Mouse (Mus musculus) liver (tissue): ENCODE data around the gene Slc16a11.
"Not testable (repeated sequence)": the region's sequence is repeated elsewhere in the genome, so short reads cannot be mapped to it uniquely, and the experiment has no call there.

Experiments used
- DNase-seq: peaks from one replicate; pipeline ENCODE4 v3.0.0-alpha.2; 2020; ENCODE audit warnings: mixed read lengths

Slc16a11 gene

DNA sequence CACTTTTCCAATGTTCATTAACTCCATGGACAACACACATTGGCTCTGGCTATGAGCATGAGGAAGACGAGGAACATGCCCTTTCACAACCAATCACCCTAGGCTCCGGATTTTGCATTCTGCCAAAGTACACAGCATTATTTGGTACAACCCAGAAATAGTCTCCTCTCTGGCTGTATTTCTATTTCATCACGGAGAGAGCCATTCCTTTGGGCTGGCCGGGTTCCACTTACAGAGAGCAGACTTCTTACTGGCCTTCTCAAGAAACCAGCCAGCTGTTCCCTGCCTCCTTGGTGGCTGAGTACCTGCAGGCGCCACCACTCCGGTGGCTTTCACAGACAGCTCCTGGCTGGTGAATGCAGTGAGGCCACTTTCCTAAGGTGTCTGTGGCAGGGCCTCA, at the start of gene Slc16a11:
Slc16a11 (plus strand) TSS at position 330 of the 400 bp plus-strand sequence.
- no peak for DNase-seq

DNA sequence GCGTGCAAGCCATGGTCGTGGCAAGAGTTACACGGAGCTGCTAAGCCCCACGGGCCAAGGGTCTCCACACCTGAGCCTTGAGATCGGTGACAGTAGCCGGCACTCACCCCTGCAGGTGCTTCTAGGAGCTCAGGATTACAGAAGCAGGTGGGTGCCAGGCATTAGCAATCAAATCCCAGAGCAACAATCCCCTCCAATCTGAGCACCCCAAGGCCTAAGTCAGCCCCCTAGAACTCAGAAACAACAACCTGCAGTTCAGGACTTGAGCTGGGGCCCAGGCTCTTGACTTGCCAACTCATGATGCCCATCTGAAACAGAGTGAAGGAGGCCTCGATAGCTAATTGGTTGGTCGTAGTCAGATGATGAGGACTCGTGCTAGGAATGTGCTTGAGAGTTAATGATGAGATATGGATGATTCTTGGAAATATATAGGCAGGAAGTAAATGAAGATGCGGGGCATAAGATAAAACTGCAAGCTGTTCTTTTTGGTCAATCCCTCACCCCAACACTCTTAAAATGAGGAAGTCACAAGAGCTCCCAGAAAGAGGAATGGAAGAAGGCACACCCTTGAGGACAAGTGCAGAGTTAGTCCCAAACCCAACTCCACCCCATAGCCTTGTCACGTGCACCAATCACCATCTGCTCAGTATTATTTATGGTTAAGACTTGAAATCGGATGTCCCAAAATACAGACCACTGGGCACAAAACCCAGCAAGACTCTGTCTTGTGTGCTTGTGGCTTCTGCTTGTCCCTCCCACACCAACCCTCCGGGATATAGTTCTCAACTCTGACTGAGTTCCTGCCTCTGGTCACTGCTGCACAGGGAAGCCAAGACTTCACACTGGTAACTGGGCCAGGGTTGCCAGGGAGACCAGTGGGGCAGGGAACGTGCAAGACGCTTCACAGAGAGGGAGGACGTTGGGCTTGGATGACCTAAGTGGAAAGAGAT, 46.3 kb upstream of the Slc16a11 start:
- DNase-seq, result no peak

DNA sequence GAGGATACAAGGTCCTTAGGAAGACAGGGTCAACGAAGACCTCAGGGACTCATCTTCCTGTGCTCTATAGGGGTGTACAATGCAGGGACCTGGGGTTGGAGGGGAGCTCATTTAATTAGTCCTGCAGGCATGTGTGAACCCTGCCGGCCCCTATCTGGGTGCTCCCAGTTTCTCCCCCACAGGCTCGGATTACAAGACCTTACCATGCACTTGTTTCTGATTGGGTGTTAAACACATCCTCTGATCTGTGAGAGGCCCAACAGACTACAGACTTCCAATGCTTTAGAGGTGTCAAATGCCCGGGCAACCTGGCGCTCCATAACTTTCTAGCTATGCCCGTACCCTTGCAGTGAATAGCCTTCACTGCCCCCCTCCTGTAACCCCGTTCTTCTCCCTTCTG, 44.4 kb upstream of the Slc16a11 start:
- no peak for DNase-seq

DNA sequence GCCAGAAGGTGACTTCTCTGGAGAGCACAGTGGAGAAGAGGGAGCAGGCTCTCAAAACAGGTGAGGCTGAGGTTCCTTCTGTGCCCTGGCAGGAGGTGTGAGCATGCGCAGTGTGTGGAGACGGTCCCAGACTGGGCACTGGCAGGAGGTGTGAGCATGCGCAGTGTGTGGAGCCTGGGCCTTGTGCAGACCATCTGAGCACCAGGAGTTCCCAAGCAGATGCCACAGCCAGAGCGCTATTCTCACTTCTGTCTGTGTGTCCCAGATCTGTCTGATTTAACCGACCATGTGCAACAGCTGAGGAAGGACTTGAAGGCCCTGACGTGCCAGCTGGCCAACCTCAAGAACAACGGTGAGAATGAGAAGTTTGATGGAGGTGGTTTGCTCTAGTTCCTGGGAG, 43.1 kb upstream of the Slc16a11 start:
- DNase-seq, result not testable (repeated sequence)

DNA sequence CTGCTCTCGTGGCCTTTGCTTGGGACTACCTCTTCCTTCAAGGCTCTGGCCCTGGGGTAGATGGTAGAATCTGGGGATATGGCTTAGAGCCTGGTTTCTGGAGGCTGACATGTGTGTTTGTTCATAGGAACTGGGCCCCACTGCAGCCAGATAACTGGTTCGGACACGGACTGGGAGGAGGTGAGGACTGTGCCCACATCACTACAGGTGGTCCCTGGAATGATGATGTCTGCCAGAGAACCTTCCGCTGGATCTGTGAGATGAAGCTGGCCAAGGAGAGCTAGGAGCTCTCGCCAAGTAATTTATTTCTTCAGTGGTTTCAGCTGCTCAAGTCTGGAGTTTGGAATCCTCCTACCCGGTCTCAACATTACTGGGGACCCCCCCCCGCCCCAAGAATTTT, 42.3 kb upstream of the Slc16a11 start:
- no peak for DNase-seq

GRCm38 (mm10) chr11:70171181-70171580, 41.4 kb upstream of the Slc16a11 start:
- DNase-seq, result no peak

- DNase-seq, result peak; percentile 35
Measured at GRCm38 (mm10) chr11:70171847-70172246, 40.7 kb upstream of the Slc16a11 start.

GRCm38 (mm10) chr11:70172298-70172697, 40.3 kb upstream of the Slc16a11 start:
- peak; percentile 48 for DNase-seq

- no peak for DNase-seq
Measured at GRCm38 (mm10) chr11:70174491-70174890, 38.1 kb upstream of the Slc16a11 start.

DNA sequence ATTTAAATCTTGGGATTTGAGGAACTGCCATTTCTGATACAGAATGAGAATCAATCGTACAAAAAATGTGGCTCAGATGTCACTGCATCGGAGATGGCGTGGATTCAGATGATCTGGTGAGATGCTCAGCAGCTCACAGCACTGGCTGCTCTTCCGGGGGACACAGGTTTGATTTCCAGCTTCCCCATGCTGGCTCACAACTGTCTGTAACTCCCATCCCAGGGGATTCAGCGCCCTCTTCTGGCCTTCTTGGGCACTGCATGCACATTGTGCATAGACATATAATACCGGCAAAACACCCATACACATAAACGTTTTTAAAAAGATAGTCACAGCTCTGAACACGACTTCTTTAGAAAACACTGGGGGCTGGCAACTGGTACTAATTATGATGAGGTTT, 34.9 kb upstream of the Slc16a11 start:
- DNase-seq, result peak; percentile 31

GRCm38 (mm10) chr11:70178311-70178710, 34.2 kb upstream of the Slc16a11 start:
- no peak for DNase-seq

- no peak for DNase-seq
Measured at GRCm38 (mm10) chr11:70178756-70179155, 33.8 kb upstream of the Slc16a11 start.

DNA sequence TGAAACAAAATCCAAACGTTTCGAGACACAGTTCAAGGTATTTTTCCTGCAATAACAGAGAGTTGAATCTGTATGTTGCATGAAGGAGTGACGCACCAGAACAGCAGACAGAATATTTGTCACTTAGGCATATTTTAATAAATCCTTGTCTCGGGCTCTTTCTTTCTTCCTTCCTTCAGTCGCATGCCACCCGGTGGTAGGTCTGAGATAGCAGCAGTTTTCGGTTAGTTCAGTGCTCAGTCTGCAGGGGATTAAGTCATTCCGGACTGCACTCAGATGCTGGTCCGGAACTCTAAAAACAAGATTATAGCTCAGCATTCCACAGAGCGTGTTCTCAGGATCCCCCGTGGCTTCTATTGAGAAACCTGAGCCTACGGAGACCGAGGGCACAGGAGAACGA, 33.2 kb upstream of the Slc16a11 start:
- peak; percentile 20 for DNase-seq

DNA sequence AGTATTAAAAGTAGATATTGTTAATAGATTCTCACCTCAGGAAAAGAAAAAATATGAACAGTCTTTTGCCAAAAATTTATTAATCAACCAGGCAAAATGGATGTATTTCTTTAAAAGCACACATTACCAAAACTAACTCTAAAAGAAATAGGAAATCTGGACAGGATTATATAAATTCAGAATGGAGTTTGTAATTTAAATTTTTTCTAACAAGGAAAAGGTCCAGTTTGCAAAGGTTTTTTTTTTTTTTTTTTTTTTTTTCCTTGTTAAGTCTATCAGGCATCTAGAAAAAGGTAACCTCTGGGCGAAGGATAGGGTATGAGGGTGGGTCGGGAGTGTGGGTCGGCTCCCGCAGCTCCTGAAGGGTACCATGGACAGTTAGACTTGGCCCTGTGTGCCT, 32.1 kb upstream of the Slc16a11 start:
- DNase-seq, result no peak

DNA sequence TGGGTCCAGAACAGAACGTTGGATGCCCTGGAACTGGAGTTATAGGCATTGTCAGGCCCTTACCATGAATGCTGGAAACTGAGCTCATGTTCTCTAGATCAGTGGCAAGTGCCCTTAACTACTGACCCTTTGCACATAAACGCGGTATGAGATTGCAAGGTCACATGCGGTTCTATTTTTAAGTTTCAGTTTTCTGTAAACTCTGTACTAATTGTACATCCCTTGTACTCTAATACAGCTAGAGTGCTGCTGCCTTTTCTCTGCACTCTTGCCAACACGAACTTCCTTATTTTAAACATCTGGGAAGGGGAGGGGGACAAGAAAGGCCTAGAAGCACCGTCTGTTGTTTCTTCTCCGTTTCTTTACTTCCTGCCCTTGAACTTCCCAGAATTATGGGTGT, 27.4 kb upstream of the Slc16a11 start:
- DNase-seq, result no peak

DNA sequence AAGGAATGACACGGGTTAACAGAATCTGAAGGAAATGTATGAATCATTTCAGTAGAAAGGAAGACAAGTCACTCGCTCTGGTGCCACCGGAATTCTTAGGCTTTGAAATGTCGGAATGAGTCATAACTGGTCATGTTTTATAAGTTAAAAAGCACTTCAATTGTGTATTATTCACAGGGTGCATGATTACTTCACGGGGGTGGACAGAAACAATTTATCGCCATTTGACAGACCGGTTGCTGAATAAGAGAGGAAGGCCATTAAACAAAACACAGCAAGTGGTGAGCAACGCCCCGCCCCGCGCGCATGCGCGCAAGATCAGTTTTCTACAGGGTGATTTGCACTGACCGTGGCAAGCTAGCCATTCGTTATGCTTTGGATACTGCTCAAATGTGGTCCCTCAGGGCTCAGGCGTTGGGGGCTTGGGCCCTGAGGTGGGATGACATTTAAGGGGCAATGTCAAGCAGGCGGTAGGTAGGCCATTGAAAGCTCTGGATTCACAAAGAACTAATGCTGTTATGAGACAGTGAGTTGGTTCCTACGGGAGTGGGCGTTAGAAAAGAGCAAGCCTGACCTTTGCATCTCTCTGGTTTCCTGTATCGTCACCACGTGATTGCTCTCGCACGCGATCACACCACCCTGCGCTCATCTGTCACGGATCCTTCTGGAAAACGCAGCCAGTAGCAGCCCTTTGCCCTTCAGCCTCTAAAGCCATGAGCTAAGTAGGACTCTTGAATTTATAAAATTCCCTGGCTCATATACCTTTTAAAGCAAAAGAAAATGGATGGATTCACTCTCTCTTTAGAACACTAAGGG, 23.0 kb upstream of the Slc16a11 start:
- no peak for DNase-seq

DNA sequence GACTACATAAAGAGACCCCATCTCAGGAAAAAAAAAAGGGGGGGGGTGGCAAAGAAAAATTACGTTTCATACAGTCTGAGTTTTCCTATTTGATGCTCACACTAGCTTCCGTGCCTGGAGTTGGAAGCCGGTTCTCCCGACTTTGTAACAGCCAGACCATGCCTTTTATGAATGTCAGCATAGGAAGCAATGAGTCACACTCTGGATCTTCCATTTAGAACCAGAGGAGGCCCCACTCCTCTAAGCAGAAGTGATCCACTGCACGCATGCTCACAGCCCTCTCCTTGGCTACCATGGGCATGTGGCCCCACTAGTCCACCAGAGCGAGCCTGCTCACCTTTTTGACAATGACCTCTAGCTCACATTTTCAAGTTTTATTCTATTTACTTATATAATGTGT, 21.4 kb upstream of the Slc16a11 start:
- no peak for DNase-seq

DNA sequence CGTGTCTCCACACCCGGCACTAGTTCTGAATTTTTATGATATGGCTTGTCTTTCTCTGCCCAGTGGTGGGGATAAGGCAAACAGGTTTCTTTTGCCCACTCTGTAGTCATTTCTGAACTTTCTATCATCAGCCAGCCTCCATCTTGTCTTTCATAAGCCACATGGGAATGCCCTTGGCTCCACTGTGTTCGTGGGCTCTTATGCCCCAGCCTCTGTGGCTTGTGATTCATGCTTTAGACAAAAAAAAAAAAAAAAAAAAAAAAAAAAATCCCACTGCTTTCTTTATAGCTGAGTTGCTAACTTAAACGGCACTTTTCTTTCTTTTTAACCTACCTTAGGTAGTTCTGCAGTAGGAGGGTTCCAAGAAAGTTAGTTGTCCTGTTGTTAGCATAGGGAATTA, 20.4 kb upstream of the Slc16a11 start:
- DNase-seq, result no peak

DNA sequence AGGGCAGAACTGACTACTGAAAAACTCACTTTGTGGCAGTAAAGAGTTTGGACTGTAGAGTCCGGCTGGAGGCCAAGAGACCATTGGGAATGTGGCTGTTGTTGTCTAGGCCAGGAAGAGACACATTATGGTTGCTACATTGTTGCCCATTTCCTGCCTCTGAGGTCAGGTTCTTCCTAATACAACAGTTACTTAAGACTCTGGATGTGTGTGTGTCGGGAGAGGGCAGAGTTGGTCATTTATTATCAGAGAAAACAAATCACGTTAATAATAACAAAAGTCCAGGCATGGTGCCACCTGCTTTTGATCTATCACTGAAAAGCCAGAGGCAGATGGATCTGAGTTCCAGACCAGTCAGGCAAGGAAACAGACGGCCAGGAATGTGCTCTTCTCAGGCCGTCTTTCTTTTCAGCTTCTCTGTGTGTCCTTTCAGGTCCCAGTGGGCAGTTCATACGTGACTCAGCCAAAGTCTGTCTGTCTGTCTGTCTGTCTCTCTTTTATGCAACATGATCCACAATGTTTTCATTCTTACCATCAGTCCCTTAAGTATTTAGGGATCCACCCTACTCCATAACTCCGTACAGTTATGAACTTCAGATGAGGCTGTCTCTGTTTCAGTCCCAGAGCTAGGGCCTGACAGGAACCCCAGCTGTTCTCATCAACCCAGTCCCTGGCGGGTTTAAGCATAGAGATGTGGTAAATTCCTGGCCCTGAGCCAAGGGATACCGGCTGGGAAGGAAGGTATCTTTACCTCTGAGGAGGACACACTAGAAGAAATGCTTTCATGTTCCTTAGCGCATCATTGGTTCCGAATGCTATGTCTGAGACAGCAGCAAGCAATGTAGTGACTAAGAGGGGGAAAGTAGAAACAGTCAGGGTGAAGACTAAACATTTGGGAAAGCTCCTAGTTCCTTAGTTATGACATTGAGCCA, 18.9 kb upstream of the Slc16a11 start:
- DNase-seq, result no peak

DNA sequence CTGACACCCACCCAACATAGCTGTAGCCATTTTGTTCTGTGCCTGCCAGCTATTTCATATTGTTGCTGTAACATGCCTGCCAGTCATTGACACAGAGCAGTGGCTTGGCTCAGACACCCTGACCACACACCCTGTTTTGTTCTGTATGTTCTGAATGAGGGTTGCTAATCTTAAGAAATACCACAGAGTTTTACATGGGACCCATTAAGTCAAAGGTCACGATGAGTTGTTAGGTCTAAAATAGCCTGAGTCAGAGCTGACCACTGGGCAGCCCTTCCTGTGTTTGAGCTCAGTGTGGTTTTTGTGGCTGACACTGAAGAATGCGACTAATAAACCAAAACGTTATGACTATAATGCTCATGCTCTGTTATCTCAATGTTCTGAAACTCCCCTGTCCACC, 14.2 kb upstream of the Slc16a11 start:
- no peak for DNase-seq

- DNase-seq, result no peak
Measured at GRCm38 (mm10) chr11:70199107-70199506, 13.4 kb upstream of the Slc16a11 start.

DNA sequence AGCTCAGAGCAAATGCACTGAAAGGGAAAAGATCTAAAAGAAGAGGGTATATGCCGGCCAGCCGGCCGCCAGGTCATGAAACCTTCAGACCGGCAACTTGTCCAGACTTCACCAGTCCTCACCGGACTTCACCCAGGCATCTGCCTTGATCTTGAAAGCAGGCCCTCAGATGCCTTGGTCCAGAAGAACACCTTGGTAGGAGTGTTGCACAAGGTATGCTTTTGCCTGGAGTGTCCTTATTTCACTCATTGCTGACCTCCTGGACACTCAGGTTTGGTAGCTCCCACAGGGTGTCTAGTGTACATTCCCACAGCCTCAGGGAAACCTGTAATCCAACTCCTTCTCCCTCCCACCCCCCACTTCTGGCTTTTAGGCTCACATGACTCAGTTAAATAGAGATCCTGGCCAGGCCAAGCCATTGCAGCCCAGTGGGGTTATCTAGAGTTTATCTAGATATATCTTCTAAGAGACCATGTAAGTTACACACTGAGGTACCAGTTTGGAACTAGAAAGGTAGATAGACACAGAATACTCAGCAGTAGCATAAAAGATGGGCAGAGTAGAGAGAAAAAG, 12.4 kb upstream of the Slc16a11 start:
- no peak for DNase-seq
